Mouse (Mus musculus) liver, embryonic 14.5 days (tissue): ENCODE measurements around the gene Zfp511. TPM values are rescaled to one million over a fixed set of nuclear protein-coding genes. Genes with fewer than 3 reads are reported as not detected.

Experiments used
- ATAC-seq: fragments of 200-750 bp; cut with Nextera tagmentation; 2 replicates; pipeline ENCODE4 v1.8.0; 2017; ENCODE audit warnings: moderate number of reproducible peaks, mild to moderate bottlenecking, moderate library complexity; ENCODE audit not compliant: insufficient read depth
- DNase-seq, 3 experiments: peaks; one replicate each; pipeline ENCODE4 v3.0.0-alpha.2; 2012 to 2013; ENCODE audit warnings: low read depth in 3 of 3, low spot score in 3 of 3
- H3K27ac ChIP-seq: fragments of 300-500 bp; sonication (generic); 2 replicates; pipeline ENCODE4 v1.5.1; 2014; ENCODE audit warnings: moderate library complexity, mild to moderate bottlenecking, control low read depth, inconsistent platforms
- H3K27me3 ChIP-seq: fragments of 300-500 bp; sonication (generic); 2 replicates; pipeline ENCODE4 v1.6.1; 2014; ENCODE audit warnings: mild to moderate bottlenecking, low read length, moderate library complexity; ENCODE audit not compliant: control insufficient read depth, insufficient read depth
- H3K36me3 ChIP-seq: fragments of 300-500 bp; sonication (generic); replicated peaks from 2 replicates; pipeline ENCODE4 v1.6.1; 2014; ENCODE audit warnings: low read depth; ENCODE audit not compliant: control insufficient read depth, insufficient read depth
- H3K4me1 ChIP-seq, 2 experiments: fragments of 200-500 bp in 1 of 2; fragments of 300-500 bp in 1 of 2; sonication (generic) in 1 of 2; replicated peaks; 2 replicates each; pipeline ENCODE4 v1.6.1; 2012 to 2014; ENCODE audit warnings: antibody characterized with exemption in 1 of 2, inconsistent platforms in 1 of 2, low read length in 1 of 2; ENCODE audit not compliant: control insufficient read depth in 2 of 2, insufficient read depth in 2 of 2
- H3K4me2 ChIP-seq: fragments of 300-500 bp; sonication (generic); 2 replicates; pipeline ENCODE4 v1.6.1; 2014; ENCODE audit warnings: low read depth, mild to moderate bottlenecking, control low read depth, moderate library complexity
- H3K4me3 ChIP-seq, 2 experiments: fragments of 200-500 bp in 1 of 2; fragments of 300-500 bp in 1 of 2; sonication (generic) in 1 of 2; 2 replicates each; pipeline ENCODE4 v1.5.1; 2012 to 2014; ENCODE audit warnings: low read depth in 2 of 2, low read length in 2 of 2, mild to moderate bottlenecking in 2 of 2, control low read depth in 1 of 2, inconsistent platforms in 1 of 2, moderate library complexity in 1 of 2; ENCODE audit not compliant: insufficient read depth in 1 of 2
- H3K9ac ChIP-seq: fragments of 300-500 bp; sonication (generic); replicated peaks from 2 replicates; pipeline ENCODE4 v1.6.1; 2014; ENCODE audit warnings: mild to moderate bottlenecking, control low read depth, moderate library complexity
- H3K9me3 ChIP-seq: fragments of 300-500 bp; sonication (generic); 2 replicates; pipeline ENCODE4 v1.6.1; 2016; ENCODE audit warnings: low read length, mixed read lengths; ENCODE audit not compliant: control insufficient read depth
- CTCF ChIP-seq: IDR thresholded peaks from 2 replicates; pipeline ENCODE4 v1.5.1; 2016; ENCODE audit warnings: antibody characterized with exemption, low read depth, control low read depth
- EP300 ChIP-seq: IDR thresholded peaks from 2 replicates; pipeline ENCODE4 v1.6.1; 2016; ENCODE audit warnings: antibody characterized with exemption, low read depth
- WGBS: fragments of 180-500 bp; shearing (Covaris S2); extraction: QIAGEN DNeasy Blood & Tissue Kit; methylation state at CpG from one replicate; pipeline ENCODE4 v1.1.7; 2014; ENCODE audit not compliant: insufficient replicate concordance; 5-methylcytosine and 5-hydroxymethylcytosine counted together
- polyA plus RNA-seq, 2 experiments: library from polyadenylated mRNA; depleted of rRNA in 1 of 2; stranded (reverse) in 1 of 2; unstranded in 1 of 2; fragments of >200 nt; fragmentation: Nextera tagmentation in 1 of 2; extraction: Ambion mirVana in 1 of 2; gene quantifications; 2 replicates each; pipeline versions ENCODE4 v1.2.1 to v1.2.3; 2012 to 2014

Zfp511 gene
- polyA plus RNA-seq, 2 experiments, result 16.9 to 25.6 TPM

GRCm38 (mm10) chr7:140006861-140007611 is 29.2 kb upstream of the Zfp511 start:
- Histone ChIP-seq H3K9ac (no peak overlapping the region), H3K27me3 (no peaks in the 10 kb centered on the region), H3K4me3 (no peak overlapping the region), H3K27ac (no peak overlapping the region), H3K9me3 (no peaks in the 10 kb centered on the region), H3K36me3 (peaks cover 16% of the 10 kb centered on the region), H3K4me1 (no peaks in the 10 kb centered on the region), H3K4me2 (no peak overlapping the region)
- WGBS, result 80% methylated on average over 9 of the region's 9 CpGs
- no peak for DNase-seq
- no peak for ATAC-seq
- no peak for TF ChIP-seq CTCF

DNA sequence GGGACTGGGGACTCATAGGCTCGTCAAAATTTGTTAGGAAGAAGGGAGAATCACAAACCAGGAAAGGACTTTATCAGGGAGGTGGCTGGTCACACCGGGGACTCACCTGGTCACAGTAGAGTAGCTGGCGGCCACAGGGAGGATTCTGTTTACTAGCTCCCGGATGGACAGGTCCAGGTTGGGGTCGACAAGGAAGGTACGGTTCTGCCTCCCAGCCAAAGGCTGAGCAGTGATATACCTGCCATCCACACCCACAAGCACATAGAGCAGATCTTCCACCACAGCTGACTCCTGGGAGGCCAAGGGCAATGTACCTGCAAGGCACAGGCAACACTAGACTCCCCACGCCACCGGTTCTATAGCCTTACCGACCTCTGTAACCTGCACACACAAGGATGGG is 28.4 kb upstream of the Zfp511 start:
- no peaks in the 10 kb centered on the region for H3K4me1 ChIP-seq
- no peak overlapping the region for H3K27ac ChIP-seq
- 83% methylated on average over 9 of the region's 9 CpGs for WGBS

GRCm38 (mm10) chr7:140011336-140011735 is 24.9 kb upstream of the Zfp511 start:
- DNase-seq, result no peak
- H3K4me3 ChIP-seq, result no peak overlapping the region
- H3K27ac ChIP-seq, result no peak overlapping the region

More for the DNA sequence above, 28.4 kb upstream of the Zfp511 start:
- H3K36me3 ChIP-seq, result peaks cover 11% of the 10 kb centered on the region
- H3K9me3 ChIP-seq, result no peaks in the 10 kb centered on the region
- H3K4me3 ChIP-seq, result no peak overlapping the region
- no peak for DNase-seq
- no peak overlapping the region for H3K9ac ChIP-seq
- no peak for ATAC-seq
- no peaks in the 10 kb centered on the region for H3K27me3 ChIP-seq
- H3K4me2 ChIP-seq, result no peak overlapping the region
- TF ChIP-seq EP300 (no peak), CTCF (no peak)

GRCm38 (mm10) chr7:140031771-140032170 is 4.4 kb upstream of the Zfp511 start:
- Histone ChIP-seq H3K4me2 (no peak overlapping the region), H3K9me3 (peaks cover 3% of the 10 kb centered on the region; the same call in 1 of the 2 replicates), H3K27me3 (no peaks in the 10 kb centered on the region), H3K4me1 (peaks cover 3 to 5% of the 10 kb centered on the region in 2 experiments; a peak in 3 of 4 replicates), H3K36me3 (peaks cover 55% of the 10 kb centered on the region), H3K27ac (no peak overlapping the region), H3K9ac (no peak overlapping the region), H3K4me3 (no peak overlapping the region)
- TF ChIP-seq CTCF (no peak), EP300 (no peak)
- WGBS, result 86% methylated on average over 12 of the region's 12 CpGs
- ATAC-seq, result no peak
- DNase-seq, result no peak

More at GRCm38 (mm10) chr7:140011336-140011735, 24.9 kb upstream of the Zfp511 start:
- TF ChIP-seq EP300, result no peak
- TF ChIP-seq CTCF, result no peak
- H3K9ac ChIP-seq, result no peak overlapping the region
- H3K4me1 ChIP-seq, result no peaks in the 10 kb centered on the region
- WGBS, result 90% methylated on average over 17 of the region's 17 CpGs
- H3K4me2 ChIP-seq, result no peak overlapping the region
- H3K27me3 ChIP-seq, result no peaks in the 10 kb centered on the region
- no peak for ATAC-seq
- no peaks in the 10 kb centered on the region for H3K9me3 ChIP-seq
- peaks cover 2% of the 10 kb centered on the region; the same call in 1 of the 2 replicates for H3K36me3 ChIP-seq

GRCm38 (mm10) chr7:140032366-140032765 is 3.8 kb upstream of the Zfp511 start:
- TF ChIP-seq CTCF (no peak), EP300 (no peak)
- ATAC-seq (no peak), DNase-seq (no peak)
- Histone ChIP-seq H3K4me2 (no peak overlapping the region), H3K27ac (no peak overlapping the region), H3K9ac (no peak overlapping the region), H3K27me3 (no peaks in the 10 kb centered on the region), H3K4me1 (peaks cover 3 to 10% of the 10 kb centered on the region in 2 experiments; a peak in 3 of 4 replicates), H3K4me3 (no peak overlapping the region), H3K36me3 (peaks cover 55% of the 10 kb centered on the region), H3K9me3 (peaks cover 3% of the 10 kb centered on the region; the same call in 1 of the 2 replicates)
- 94% methylated on average over 10 of the region's 10 CpGs for WGBS
